Mouse (Mus musculus) lung, adult 2 months (tissue): Measurements from ENCODE around the gene Spred3. TPM values are rescaled to one million over a fixed set of nuclear protein-coding genes. Genes with fewer than 3 reads are reported as not detected.
"Not testable (repeated sequence)": the region's sequence is repeated elsewhere in the genome, so short reads cannot be mapped to it uniquely, and the experiment has no call there.

ENCODE experiments used
- DNase-seq: peaks from one replicate; pipeline ENCODE4 v3.0.0; 2022
- H3K4me1 ChIP-seq: fragments of 200-500 bp; 2 replicates; pipeline ENCODE4 v1.6.1; 2011; ENCODE audit warnings: low read length; ENCODE audit not compliant: control insufficient read depth, insufficient read depth
- H3K4me3 ChIP-seq: fragments of 200-500 bp; replicated peaks from 2 replicates; pipeline ENCODE3; 2011; ENCODE audit warnings: low read depth, mild to moderate bottlenecking, control low read depth, low read length; ENCODE audit errors: extremely low read depth
- CTCF ChIP-seq: fragments of 200-500 bp; IDR thresholded peaks from 2 replicates; pipeline ENCODE4 v1.5.1; 2011; ENCODE audit warnings: mild to moderate bottlenecking, low read length, control low read depth; ENCODE audit not compliant: insufficient read depth
- POLR2A ChIP-seq: fragments of 200-500 bp; IDR thresholded peaks from 2 replicates; pipeline ENCODE4 v1.6.1; 2011; ENCODE audit warnings: low read depth, mild to moderate bottlenecking, control low read depth, low read length, borderline replicate concordance; ENCODE audit errors: extremely low read depth
- WGBS: fragments of 180-500 bp; shearing (Covaris S2); methylation state at CpG from one replicate; pipeline ENCODE4 v1.1.7; 2018; 5-methylcytosine and 5-hydroxymethylcytosine counted together
- polyA plus RNA-seq: library from polyadenylated mRNA; depleted of rRNA; stranded (reverse); fragments of >200 nt; gene quantifications from 2 replicates; pipeline ENCODE4 v1.2.3, GENCODE M21; 2012; rRNA removed

Spred3 gene
- 3.9 and 5.8 TPM in 2 replicates for polyA plus RNA-seq

DNA sequence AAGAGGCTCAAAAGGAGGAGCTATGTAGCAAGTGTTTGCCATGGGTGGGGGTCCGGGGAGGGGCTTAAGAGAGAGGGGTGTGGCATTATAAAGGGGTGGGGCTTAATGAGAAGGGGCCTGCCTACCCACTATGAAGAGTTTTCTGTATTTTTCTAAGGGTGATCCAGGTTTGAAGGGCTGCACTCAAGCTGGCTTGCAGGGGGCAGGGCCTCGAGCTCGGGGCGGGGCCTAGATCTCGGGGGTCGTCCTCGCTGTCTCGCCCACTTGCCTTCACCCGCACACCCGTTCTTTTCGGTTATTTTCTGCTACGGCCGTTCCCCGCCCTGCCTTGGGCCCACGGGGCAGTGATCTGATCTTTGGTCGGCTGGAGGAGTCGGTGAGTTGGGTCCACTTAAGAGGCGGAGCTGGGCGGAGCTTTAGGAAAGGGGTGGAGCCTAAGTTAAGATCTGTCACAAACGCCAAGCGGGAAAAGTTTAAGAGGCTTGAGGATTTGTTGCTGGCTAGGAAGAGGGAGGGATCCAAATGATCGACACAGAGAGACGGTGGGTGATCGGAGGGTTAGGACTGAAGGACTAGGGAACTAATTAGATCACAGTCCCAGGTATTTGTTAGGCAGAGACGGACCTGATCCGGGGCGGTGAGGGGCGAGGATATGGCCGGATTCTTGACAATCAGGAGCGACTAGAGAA, at the start of gene Spred3, which contains the start of gene Ggn:
Gene Spred3, minus strand, starts transcription at position 346 of the 689 bp plus-strand sequence.
Gene Ggn, plus strand, starts transcription at position 145 of the 689 bp plus-strand sequence.
- DNase-seq = peak; percentile 81
- H3K4me3 ChIP-seq = peak within 1 kb of the TSS; percentile 86
- under 1% methylated on average over 30 of the region's 30 CpGs for WGBS
- H3K4me1 ChIP-seq = peaks cover 18% of the 10 kb centered on the region
- TF ChIP-seq POLR2A = peak; percentile 55; the same call in 1 of the 2 replicates
- TF ChIP-seq CTCF = no peak

DNA sequence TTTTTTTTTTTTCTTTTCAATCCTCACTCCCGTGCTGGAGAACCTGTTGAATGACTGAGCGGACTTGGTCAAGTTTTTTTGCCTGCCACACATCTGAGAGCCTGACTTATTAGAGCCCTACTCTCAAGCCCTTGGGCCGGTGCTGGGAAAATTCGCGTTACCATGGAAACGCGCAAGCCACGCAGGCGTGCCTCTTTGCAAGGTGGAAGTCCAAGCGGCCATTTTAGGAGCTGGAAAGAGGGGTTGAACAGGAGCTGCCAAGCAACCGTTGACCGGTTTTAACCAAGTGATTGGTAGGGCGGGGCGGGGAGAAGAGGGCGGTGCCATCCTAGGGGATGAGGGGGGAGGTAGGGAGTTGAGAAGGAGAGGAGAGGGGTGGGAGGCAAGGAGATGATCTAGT, 44.6 kb upstream of the Spred3 start:
- TF ChIP-seq CTCF = no peak
- DNase-seq = no peak
- WGBS = 57% methylated on average over 15 of the region's 15 CpGs
- H3K4me3 ChIP-seq = no peak overlapping the region
- H3K4me1 ChIP-seq = 0 out of 2 replicates have a peak, but pooled peaks cover 4% of the 10 kb centered on the region

DNA sequence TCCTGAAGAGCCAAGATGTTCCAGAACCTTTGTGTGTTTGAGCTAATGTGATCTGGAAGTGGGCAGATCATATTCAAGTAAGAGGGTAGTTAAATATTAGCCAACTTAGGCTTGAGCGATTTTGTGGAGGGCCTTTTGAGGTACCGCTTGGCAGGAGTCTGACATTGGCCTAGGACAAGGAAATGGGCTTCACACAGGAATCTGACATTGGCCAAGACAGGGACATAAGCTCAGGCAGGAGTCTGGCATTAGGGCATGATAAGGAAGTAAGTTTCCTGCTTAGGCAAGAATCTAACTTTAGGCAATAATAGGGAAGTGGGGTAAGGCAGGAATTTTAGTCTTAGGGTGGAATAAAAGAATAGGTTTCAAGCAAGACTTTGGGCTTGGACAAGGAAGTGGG, 44.0 kb upstream of the Spred3 start:
- 0 out of 2 replicates have a peak, but pooled peaks cover 4% of the 10 kb centered on the region for H3K4me1 ChIP-seq
- TF ChIP-seq CTCF = no peak
- H3K4me3 ChIP-seq = no peak overlapping the region
- 45% methylated on average over 2 of the region's 2 CpGs for WGBS
- no peak for DNase-seq

DNA sequence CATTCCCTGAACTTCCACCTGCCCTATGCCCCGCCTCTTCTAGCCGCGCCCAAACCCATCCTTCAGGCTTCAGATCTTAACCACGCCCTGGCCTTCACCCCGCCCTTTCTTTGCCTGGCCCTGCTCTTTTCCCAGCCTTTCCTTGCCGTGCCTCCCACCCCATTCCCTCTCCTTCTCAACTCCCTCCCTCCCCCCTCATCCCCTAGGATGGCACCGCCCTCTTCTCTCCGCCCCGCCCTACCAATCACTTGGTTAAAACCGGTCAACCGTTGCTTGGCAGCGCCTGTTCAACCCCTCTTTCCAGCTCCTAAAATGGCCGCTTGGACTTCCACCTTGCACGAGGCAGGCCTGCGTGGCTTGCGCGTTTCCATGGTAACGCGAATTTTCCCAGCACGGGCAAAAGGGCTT, 43.5 kb upstream of the Spred3 start, which contains the start of gene Catsperg1:
Gene Catsperg1, minus strand, starts transcription at position 361 of the 408 bp plus-strand sequence.
- H3K4me3 ChIP-seq = no peak within 1 kb of the TSS
- TF ChIP-seq CTCF = no peak
- TF ChIP-seq POLR2A = no peak
- 0 out of 2 replicates have a peak, but pooled peaks cover 4% of the 10 kb centered on the region for H3K4me1 ChIP-seq
- no peak for DNase-seq
- WGBS = 26% methylated on average over 20 of the region's 20 CpGs

DNA sequence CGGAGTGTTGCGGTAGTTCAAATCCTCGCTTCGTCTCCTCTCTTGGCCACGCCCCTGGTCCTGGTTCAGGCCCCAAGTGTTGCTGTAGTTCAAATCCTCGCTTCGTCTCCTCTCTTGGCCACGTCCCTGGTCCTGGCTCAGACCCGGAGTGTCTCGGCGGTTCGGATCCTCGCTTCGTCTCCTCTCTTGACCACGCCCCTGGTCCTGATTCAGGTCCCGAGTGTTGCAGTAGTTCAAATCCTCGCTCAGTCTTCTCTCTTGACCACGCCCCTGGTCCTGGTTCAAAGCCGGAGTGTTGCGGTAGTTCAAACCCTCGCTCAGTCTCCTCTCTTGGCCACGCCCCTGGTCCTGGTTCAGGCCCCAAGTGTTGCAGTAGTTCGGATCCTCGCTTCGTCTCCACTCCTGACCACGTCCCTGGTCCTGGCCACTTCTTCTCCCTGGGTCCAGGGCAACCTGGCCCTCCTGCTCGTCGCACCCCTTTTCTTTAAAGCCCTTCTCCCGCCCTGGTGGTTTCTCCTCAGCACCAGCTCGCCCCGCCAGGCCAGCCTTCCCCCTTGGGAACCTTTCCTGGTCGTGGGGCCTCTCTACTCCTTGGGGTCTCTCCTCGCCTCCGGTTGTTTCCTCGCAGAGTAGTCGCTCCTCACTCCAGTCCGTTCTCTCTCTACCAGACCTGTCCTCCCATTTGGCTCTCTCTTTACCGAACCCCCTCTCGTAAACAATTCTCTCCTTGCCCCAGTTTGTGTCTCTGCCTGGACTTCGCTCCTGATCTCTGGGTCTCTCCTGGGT, 42.8 kb upstream of the Spred3 start:
- not testable (repeated sequence) for DNase-seq, H3K4me1 ChIP-seq, H3K4me3 ChIP-seq
- 46% methylated on average over 40 of the region's 40 CpGs for WGBS

DNA sequence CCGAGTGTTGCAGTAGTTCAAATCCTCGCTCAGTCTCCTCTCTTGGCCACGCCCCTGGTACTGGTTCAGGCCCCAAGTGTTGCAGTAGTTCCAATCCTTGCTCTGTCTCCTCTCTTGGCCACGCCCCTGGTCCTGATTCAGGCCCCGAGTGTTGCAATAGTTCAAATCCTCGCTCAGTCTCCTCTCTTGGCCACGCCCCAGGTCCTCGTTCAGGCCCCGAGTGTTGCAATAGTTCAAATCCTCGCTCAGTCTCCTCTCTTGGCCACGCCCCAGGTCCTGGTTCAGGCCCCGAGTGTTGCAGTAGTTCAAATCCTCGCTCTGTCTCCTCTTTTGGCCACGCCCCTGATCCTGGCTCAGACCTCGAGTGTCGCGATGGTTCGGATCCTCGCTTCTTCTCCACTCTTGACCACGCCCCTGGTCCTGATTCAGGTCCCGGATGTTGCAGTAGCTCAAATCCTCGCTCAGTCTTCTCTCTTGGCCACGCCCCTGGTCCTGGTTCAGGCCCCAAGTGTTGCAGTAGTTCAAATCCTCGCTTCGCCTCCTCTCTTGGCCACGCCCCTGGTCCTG, 42.1 kb upstream of the Spred3 start:
- no peak for DNase-seq
- Histone ChIP-seq H3K4me1 (0 out of 2 replicates have a peak, but pooled peaks cover 4% of the 10 kb centered on the region), H3K4me3 (peak overlapping the region; percentile 64)
- TF ChIP-seq POLR2A = no peak
- no peak for TF ChIP-seq CTCF
- 35% methylated on average over 26 of the region's 26 CpGs for WGBS

DNA sequence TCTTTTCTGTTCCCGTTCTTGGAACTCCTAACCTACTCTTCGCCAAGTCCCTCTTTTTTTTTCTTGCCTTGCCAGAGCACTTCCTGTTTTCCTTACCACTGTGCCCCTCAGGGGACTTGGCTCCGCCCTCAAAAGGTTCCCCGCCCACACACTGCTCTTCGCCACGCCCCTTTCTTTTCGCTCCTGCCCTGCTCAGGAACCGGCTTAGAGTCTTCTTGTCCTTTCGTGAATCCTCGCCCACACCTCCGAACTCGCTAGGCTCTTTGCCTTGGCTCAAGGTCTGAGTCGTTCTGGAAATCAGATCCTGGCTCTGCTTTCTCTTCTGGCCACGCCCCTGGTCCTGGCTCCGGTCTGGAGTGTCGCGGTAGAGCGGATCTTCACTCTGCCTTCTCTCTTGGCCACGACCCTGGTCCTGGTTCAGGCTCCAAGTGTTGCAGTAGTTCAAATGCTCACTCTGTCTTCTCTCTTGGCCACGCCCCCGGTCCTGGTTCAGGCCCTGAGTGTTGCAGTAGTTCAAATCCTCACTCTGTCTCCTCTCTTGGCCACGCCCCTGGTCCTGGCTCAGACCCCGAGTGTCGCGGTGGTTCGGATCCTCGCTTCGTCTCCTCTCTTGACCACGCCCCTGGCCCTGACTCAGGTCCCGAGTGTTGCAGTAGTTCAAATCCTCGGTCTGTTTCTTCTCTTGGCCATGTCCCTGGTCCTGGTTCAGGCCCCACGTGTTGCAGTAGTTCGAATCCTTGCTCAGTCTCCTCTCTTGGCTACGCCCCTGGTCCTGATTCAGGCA, 41.4 kb upstream of the Spred3 start:
- WGBS = 5% methylated on average over 34 of the region's 34 CpGs
- peak; percentile 90 for DNase-seq
- TF ChIP-seq POLR2A (peak; percentile 69; the same call in 1 of the 2 replicates), CTCF (no peak)
- Histone ChIP-seq H3K4me1 (0 out of 2 replicates have a peak, but pooled peaks cover 4% of the 10 kb centered on the region), H3K4me3 (peak overlapping the region; percentile 64)

DNA sequence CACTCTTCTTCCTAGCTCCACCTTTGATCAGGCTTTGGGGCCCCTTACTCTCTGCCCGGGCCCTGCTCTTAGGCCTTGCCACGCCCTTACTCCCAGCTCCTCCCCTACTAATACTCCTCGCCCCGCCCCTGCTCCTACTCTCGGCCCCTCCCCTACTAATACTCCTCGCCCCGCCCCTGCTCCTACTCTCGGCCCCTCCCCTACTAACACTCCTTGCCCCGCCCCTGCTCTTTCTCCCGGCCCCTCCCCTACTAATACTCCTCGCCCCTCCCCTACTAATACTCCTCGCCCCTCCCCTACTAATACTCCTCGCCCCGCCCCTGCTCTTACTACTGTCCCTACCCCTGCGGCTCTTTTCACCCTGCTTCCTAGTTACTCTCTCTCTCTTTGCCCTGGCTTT, 40.8 kb upstream of the Spred3 start:
- peak; percentile 47 for DNase-seq
- H3K4me3 ChIP-seq = peak overlapping the region; percentile 64
- WGBS = 11% methylated on average over 14 of the region's 15 CpGs
- H3K4me1 ChIP-seq = not testable (repeated sequence)

DNA sequence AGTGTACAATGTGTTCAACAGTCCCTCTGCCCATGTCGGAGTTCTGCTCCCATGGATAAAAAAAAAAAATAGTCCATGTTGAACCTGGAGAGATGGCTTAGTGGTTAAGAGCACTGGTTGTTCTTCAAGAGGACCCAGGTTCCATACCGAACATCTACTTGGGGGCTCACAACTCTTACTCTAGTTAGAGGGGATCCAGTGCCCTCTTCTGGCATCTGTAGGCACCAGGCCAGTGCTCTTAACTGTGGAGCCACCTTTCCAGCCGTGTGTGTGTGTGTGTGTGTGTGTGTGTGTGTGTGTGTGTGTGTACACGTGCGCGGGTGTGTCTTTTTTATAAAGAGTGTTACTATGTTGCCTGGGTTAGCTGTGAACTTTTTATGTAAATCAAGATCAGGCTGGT, 32.4 kb upstream of the Spred3 start:
- Histone ChIP-seq H3K4me3 (no peak overlapping the region), H3K4me1 (no peaks in the 10 kb centered on the region)
- TF ChIP-seq POLR2A = no peak
- no peak for TF ChIP-seq CTCF
- no peak for DNase-seq
- 70% methylated on average over 6 of the region's 6 CpGs for WGBS

DNA sequence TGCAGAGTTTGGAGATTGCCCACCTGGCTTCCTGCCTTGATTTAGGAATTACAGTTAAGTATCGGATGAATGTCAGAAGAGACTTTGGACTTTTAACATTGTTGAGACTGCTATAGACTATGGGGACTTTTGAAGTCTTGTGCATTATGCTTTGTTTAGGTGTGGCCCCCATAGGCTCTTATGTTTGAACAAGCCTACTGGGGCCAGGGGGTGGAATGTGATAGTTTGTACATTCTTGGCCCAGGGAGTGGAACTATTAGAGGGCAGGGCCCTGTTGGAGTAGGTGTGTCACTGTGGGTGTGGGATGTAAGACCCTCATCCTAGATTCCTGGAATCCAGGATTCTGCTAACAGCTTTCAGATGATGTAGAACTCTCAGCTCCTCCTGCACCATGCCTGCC, 24.0 kb upstream of the Spred3 start:
- not testable (repeated sequence) for DNase-seq, H3K4me3 ChIP-seq, H3K4me1 ChIP-seq
- 95% methylated on average over 1 of the region's 1 CpGs for WGBS

DNA sequence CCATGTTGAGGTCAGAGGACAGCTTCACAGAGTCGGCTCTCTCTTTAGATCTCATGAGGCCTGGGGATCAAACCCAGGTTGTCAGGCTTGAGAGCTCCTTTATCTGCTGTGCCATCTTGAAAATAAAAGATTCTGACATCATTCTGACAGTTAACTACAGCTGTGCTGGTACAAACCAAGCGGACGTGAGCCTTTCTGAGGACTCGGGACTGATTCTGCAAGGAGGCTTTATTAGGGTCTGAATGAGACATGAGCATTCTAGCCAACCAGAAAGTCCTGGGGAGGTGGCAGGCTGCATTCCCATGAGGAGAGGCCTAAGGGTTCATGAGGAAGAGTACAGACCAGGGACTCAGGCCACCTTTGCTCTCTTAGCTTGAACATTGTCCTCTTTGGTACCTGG, 11.1 kb upstream of the Spred3 start:
- not testable (repeated sequence) for H3K4me3 ChIP-seq, DNase-seq, H3K4me1 ChIP-seq
- 92% methylated on average over 4 of the region's 4 CpGs for WGBS
